8 mouse cellular contexts compared by ENCODE assay signal in the genomic region with DNA sequence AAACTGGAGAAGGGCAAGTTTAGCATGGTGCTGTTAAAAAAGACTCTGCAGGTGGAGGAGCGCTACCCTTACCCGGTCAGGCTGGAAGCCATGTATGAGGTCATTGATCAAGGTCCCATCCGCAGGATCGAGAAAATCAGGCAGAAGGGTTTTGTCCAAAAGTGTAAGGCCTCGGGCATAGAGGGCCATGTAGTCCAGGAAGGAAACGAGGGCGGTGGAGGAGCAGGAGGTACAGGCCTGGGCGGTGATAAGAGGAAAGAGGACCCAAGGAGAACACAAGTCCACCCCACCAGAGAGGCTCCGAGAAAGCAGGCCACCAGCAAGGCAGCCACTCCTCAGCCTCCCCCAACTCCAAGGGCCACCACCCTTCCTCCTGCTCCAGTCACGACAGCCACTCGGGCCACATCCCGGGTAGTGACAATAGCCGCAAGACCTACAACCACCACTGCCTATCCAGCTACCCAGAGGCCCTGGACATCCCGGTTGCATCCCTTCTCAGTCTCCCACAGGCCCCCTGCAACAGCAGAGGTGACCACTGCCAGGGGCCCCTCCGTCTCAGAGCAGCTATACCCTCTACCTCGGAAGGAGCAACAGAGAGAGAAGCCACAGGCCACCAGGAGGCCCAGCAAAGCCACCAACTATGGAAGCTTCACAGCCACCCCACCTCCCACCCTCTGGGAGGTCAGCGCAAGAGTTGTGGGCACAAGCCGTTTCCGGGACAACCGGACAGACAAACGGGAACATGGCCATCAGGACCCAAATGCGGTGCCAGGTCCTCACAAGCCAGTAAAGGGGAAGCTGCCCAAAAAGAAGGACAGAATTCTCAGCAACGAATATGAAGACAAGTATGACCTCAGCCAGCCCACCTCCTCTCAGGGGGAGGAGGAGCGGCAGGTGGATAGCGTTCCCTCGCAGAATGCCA. TPM values are rescaled to one million over a fixed set of nuclear protein-coding genes. Genes with fewer than 3 reads are reported as not detected.
DNase-seq lines count a peak whose midpoint lies in the region; ATAC-seq and TF ChIP-seq lines count a peak whose summit lies in the region.

No protein-coding gene starts in this region.

- TF ChIP-seq EP300 in heart, adult 2 months (IDR thresholded peaks at IDR 0.05; ENCODE audit: insufficient read depth, low read depth, low read length), result no peak

- peaks cover 4% of the 10 kb centered on the region for H3K36me3 ChIP-seq in heart, adult 2 months (ENCODE audit: control insufficient read depth, insufficient read depth, low read length)
- no peaks in the 10 kb centered on the region for H3K36me3 ChIP-seq in midbrain, embryonic 14.5 days (ENCODE audit: control insufficient read depth, insufficient read depth, low read length)
- H3K36me3 ChIP-seq in midbrain, embryonic 16.5 days (ENCODE audit: control insufficient read depth, insufficient read depth, low read length), result no peaks in the 10 kb centered on the region
- no peaks in the 10 kb centered on the region for H3K36me3 ChIP-seq in intestine, embryonic 15.5 days
- H3K36me3 ChIP-seq in myocyte (ENCODE audit: control insufficient read depth, insufficient read depth), result no peaks in the 10 kb centered on the region

- H3K27me3 ChIP-seq in heart, adult 2 months (ENCODE audit: control insufficient read depth, insufficient read depth, low read length), result no peaks in the 10 kb centered on the region
- H3K27me3 ChIP-seq in midbrain, embryonic 14.5 days (ENCODE audit: control insufficient read depth, insufficient read depth, low read length), result no peaks in the 10 kb centered on the region
- H3K27me3 ChIP-seq in midbrain, embryonic 16.5 days (ENCODE audit: control insufficient read depth, insufficient read depth, low read depth, low read length), result no peaks in the 10 kb centered on the region
- H3K27me3 ChIP-seq in intestine, embryonic 15.5 days (replicated peaks), result no peaks in the 10 kb centered on the region
- no peaks in the 10 kb centered on the region for H3K27me3 ChIP-seq in myocyte (ENCODE audit: control insufficient read depth, insufficient read depth, insufficient read length)

- DNase-seq in heart, adult 2 months, result peak; percentile 33 to 49
- no peak for DNase-seq in heart, postnatal 25 days (ENCODE audit: low spot score)
- peak; percentile 1 for DNase-seq in midbrain, embryonic 14.5 days

- no peak for ATAC-seq in midbrain, embryonic 14.5 days (ENCODE audit: low FRiP score, low TSS enrichment)
- ATAC-seq in midbrain, embryonic 16.5 days, result no peak; the same call in 1 of the 2 replicates
- no peak for ATAC-seq in intestine, embryonic 15.5 days
- no peak for ATAC-seq in megakaryocyte-erythroid progenitor cell, adult 5-6 weeks (replicated peaks; ENCODE audit: low FRiP score, low TSS enrichment, poor library complexity, severe bottlenecking)
- ATAC-seq in erythroid progenitor cell, adult 5-6 weeks (replicated peaks; ENCODE audit: low FRiP score, poor library complexity, severe bottlenecking), result no peak

- peak overlapping the region; percentile 83 for H3K27ac ChIP-seq in heart, adult 2 months
- no peak overlapping the region for H3K27ac ChIP-seq in midbrain, embryonic 14.5 days (replicated peaks; ENCODE audit: low read depth, low read length)
- H3K27ac ChIP-seq in midbrain, embryonic 16.5 days (ENCODE audit: low read length), result no peak overlapping the region
- no peak overlapping the region for H3K27ac ChIP-seq in intestine, embryonic 15.5 days

- intact Hi-C loops in heart, adult 2 months (cut with DNase I), result loop anchor here (5.0 to 10.0 kb wide), 3 partner anchors 61 to 371 kb away; partner anchors contain the start of genes Atg3, Gtpbp8, Nepro and Slc35a5
- intact Hi-C loops in heart, postnatal 25 days (cut with DNase I), result loop anchor here (2.0 to 10.0 kb wide), 2 partner anchors 63 to 611 kb away; partner anchors contain the start of genes Atg3 and Slc35a5

- no peaks in the 10 kb centered on the region for H3K79me2 ChIP-seq in heart, adult 2 months (replicated peaks; ENCODE audit: control insufficient read depth, insufficient read depth, low read length)
- peaks cover 15% of the 10 kb centered on the region for H3K79me2 ChIP-seq in myocyte (ENCODE audit: control insufficient read depth, insufficient read depth)

- peak overlapping the region; percentile 47 for H3K4me3 ChIP-seq in heart, adult 2 months
- no peak overlapping the region for H3K4me3 ChIP-seq in midbrain, embryonic 14.5 days (replicated peaks; ENCODE audit: low read depth, low read length)
- no peak overlapping the region for H3K4me3 ChIP-seq in midbrain, embryonic 16.5 days (ENCODE audit: low read depth, low read length)
- 0 out of 2 replicates have a peak overlapping the region, but pooled peaks have one; percentile 40 for H3K4me3 ChIP-seq in intestine, embryonic 15.5 days (replicated peaks)
- peak overlapping the region; percentile 25 for H3K4me3 ChIP-seq in myocyte

- no peak overlapping the region for H3ac ChIP-seq in myocyte (ENCODE audit: control insufficient read depth, insufficient read length)

- H3K9me3 ChIP-seq in midbrain, embryonic 14.5 days (ENCODE audit: control insufficient read depth, low read length), result no peaks in the 10 kb centered on the region
- H3K9me3 ChIP-seq in midbrain, embryonic 16.5 days (replicated peaks; ENCODE audit: control insufficient read depth, low read length, poor library complexity, severe bottlenecking), result no peaks in the 10 kb centered on the region
- no peaks in the 10 kb centered on the region for H3K9me3 ChIP-seq in intestine, embryonic 15.5 days

- peak overlapping the region; percentile 37 for H3K9ac ChIP-seq in heart, adult 2 months (ENCODE audit: low read depth, low read length)
- H3K9ac ChIP-seq in midbrain, embryonic 14.5 days (replicated peaks; ENCODE audit: low read length), result no peak overlapping the region
- no peak overlapping the region for H3K9ac ChIP-seq in midbrain, embryonic 16.5 days (ENCODE audit: low read depth, low read length)
- H3K9ac ChIP-seq in intestine, embryonic 15.5 days, result no peak overlapping the region

- no peak for TF ChIP-seq CTCF in heart, adult 2 months (IDR thresholded peaks at IDR 0.05)

- WGBS in heart, adult 2 months, result 56% methylated on average over 26 of the region's 26 CpGs
- 90% methylated on average over 26 of the region's 26 CpGs for WGBS in midbrain, embryonic 14.5 days
- 89% methylated on average over 26 of the region's 26 CpGs for WGBS in midbrain, embryonic 16.5 days
- 89% methylated on average over 26 of the region's 26 CpGs for WGBS in intestine, embryonic 15.5 days

- H3K4me1 ChIP-seq in heart, adult 2 months (ENCODE audit: control insufficient read depth, insufficient read depth, low read length), result peaks cover 10% of the 10 kb centered on the region
- H3K4me1 ChIP-seq in midbrain, embryonic 14.5 days (ENCODE audit: control insufficient read depth, insufficient read depth, low read length), result peaks cover 9% of the 10 kb centered on the region; the same call in 1 of the 2 replicates
- peaks cover 3% of the 10 kb centered on the region; the same call in 1 of the 2 replicates for H3K4me1 ChIP-seq in midbrain, embryonic 16.5 days (ENCODE audit: control insufficient read depth, insufficient read depth, low read length)
- H3K4me1 ChIP-seq in intestine, embryonic 15.5 days (replicated peaks), result peaks cover 10% of the 10 kb centered on the region

- no peak overlapping the region for H3K4me2 ChIP-seq in midbrain, embryonic 14.5 days (ENCODE audit: low read length)
- no peak overlapping the region for H3K4me2 ChIP-seq in midbrain, embryonic 16.5 days (ENCODE audit: low read length)
- H3K4me2 ChIP-seq in intestine, embryonic 15.5 days (replicated peaks), result peak overlapping the region; percentile 67; the same call in 1 of the 2 replicates
- no peak overlapping the region for H3K4me2 ChIP-seq in myocyte (ENCODE audit: low read depth)

- TF ChIP-seq POLR2A in heart, adult 2 months (IDR thresholded peaks at IDR 0.05; ENCODE audit: insufficient read depth, low read depth, low read length), result no peak
- TF ChIP-seq POLR2A in myocyte (IDR thresholded peaks at IDR 0.05; ENCODE audit: insufficient read length, low read depth), result no peak

TF ChIP-seq in myocyte, 11 proteins besides CTCF, POLR2A, EP300 and RAD21:
- TF ChIP-seq MYOG (IDR thresholded peaks at IDR 0.05; ENCODE audit: control insufficient read depth in 1 of 3, insufficient read depth in 1 of 3, insufficient read length in 2 of 3, low read depth in 2 of 3), result no peak
- TF ChIP-seq REST (IDR thresholded peaks at IDR 0.05; ENCODE audit: insufficient read depth, insufficient read length), result no peak
- no peak for TF ChIP-seq MYOD1 (IDR thresholded peaks at IDR 0.05; ENCODE audit: control insufficient read depth in 1 of 3, insufficient read length in 2 of 3, low read depth in 2 of 3)
- no peak for TF ChIP-seq POLR2AphosphoS2 (IDR thresholded peaks at IDR 0.05; ENCODE audit: insufficient read length, low read depth)
- no peak for TF ChIP-seq E2F4 (IDR thresholded peaks at IDR 0.05; ENCODE audit: insufficient read depth)
- TF ChIP-seq TCF12 (IDR thresholded peaks at IDR 0.05; ENCODE audit: insufficient read depth, poor library complexity, severe bottlenecking), result no peak
- TF ChIP-seq CEBPB (IDR thresholded peaks at IDR 0.05; ENCODE audit: insufficient read depth, poor library complexity, severe bottlenecking), result no peak
- no peak for TF ChIP-seq TCF3 (IDR thresholded peaks at IDR 0.05; ENCODE audit: insufficient read length, low read depth)

RNA-seq across cellular contexts. Expression of gene Ccdc80, which starts 2.6 kb away (rescaled TPM):
- total RNA-seq in heart, adult 2 months (2021), result 10 to 100 TPM; 64.0 to 65.3 TPM
- polyA plus RNA-seq in heart, adult 2 months (2012; rRNA removed), result 43.4 and 59.4 TPM in 2 replicates
- total RNA-seq in heart, postnatal 25 days (2021), result 10 to 100 TPM; 83.0 to 90.7 TPM
- polyA plus RNA-seq in midbrain, embryonic 14.5 days (2014; fragmentation: Nextera tagmentation; extraction: Ambion mirVana), result 2.1 and 5.3 TPM in 2 replicates
- 8.2 TPM in 2 replicates for polyA plus RNA-seq in midbrain, embryonic 16.5 days (2015; fragmentation: Nextera tagmentation; extraction: Ambion mirVana)
- polyA plus RNA-seq in intestine, embryonic 15.5 days (2015; fragmentation: Nextera tagmentation; extraction: Ambion mirVana), result 71.8 and 81.4 TPM in 2 replicates
- polyA plus RNA-seq in myocyte (2012; fragmentation: generic; extraction: Trizol), result 21.7 TPM
- not detected in 2 replicates for total RNA-seq in megakaryocyte-erythroid progenitor cell, adult 5-6 weeks (2014; fragmentation: Nextera tagmentation)
- total RNA-seq in megakaryocyte-erythroid progenitor cell, adult 5-6 weeks (2017), result not detected in 2 replicates
- total RNA-seq in erythroid progenitor cell, adult 5-6 weeks (2015; ENCODE audit: low replicate concordance), result 0.36 TPM in 1 of 2 replicates, not detected in the other
- 0.13 TPM in 1 of 2 replicates, not detected in the other for total RNA-seq in erythroid progenitor cell, adult 5-6 weeks (2017; ENCODE audit: low replicate concordance)

Comparison
In these comparisons a context has a peak if more than half of its experiments do, and no peak if none do; other contexts are left out.
1. H3K4me3 ChIP-seq: peak in heart, adult 2 months (single experiment), intestine, embryonic 15.5 days (single experiment) and myocyte (single experiment); none in midbrain, embryonic 14.5 days (single experiment) and midbrain, embryonic 16.5 days (single experiment).